Mouse (Mus musculus) common myeloid progenitor, adult 5-6 weeks (primary cell): Measurements from ENCODE around the gene Fermt3. TPM values are rescaled to one million over a fixed set of nuclear protein-coding genes. Genes with fewer than 3 reads are reported as not detected.

Experiments used
- ATAC-seq: replicated peaks from 2 replicates; pipeline ENCODE4 v1.8.0; 2016; ENCODE audit warnings: low read depth, mild to moderate bottlenecking, moderate TSS enrichment, inconsistent platforms; ENCODE audit not compliant: poor library complexity, severe bottlenecking
- total RNA-seq: library from RNA; stranded (forward); fragments of 200-1000, 187-1606 nt; gene quantifications from 2 replicates; pipeline ENCODE4 v1.2.3, GENCODE M21; 2017

The Fermt3 gene
- total RNA-seq, 1 experiment from 2014 or later, result 234 TPM

DNA sequence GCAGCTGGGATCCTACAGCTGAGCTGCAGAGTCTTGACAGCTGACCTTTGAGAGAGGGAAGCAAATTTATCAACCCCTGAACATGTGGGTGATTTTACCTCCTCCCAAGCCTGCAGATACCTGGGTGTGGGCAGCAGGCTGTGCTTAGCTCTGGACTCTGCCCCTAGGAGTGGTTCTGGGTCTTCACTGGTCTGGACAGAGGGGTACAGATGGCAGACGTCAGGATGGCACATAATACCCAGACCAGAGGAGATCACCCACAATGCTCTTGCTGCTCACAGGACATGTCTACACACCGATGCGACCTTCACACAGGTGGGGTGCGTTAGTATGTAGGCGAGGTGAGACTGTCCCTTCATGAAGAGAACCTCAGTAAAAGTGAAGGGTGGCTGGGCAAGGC, 69.7 kb downstream of the Fermt3 start:
- ATAC-seq, result no peak

Other genes with a start within 250 kb of the Fermt3 start
- 5.8 and 6.8 TPM in 2 replicates for gene Rps6ka4, start 178.8 kb downstream of the Fermt3 start, total RNA-seq
- gene Ccdc88b, start 161.3 kb downstream of the Fermt3 start, total RNA-seq, result 29.1 and 65.5 TPM in 2 replicates
- 251 and 275 TPM in 2 replicates for gene Trmt112, start 109.8 kb downstream of the Fermt3 start, total RNA-seq
- gene Prdx5, start 109.4 kb downstream of the Fermt3 start, total RNA-seq, result 131 and 139 TPM in 2 replicates
- 17.9 and 18.2 TPM in 2 replicates for gene Esrra, start 97.7 kb downstream of the Fermt3 start, total RNA-seq
- gene Catsperz, start 94.1 kb downstream of the Fermt3 start, total RNA-seq, result not detected in 2 replicates
- gene Kcnk4, start 85.0 kb downstream of the Fermt3 start, total RNA-seq, result not detected in 2 replicates
- gene Bad, start 77.6 kb downstream of the Fermt3 start, total RNA-seq, result 36.4 and 72.3 TPM in 2 replicates
- gene Gpr137, start 77.0 kb downstream of the Fermt3 start, total RNA-seq, result 13.0 and 13.1 TPM in 2 replicates
- gene Ppp1r14b, start 44.5 kb downstream of the Fermt3 start, total RNA-seq, result 119 and 184 TPM in 2 replicates
- 7.5 and 10.6 TPM in 2 replicates for gene Plcb3, start 43.0 kb downstream of the Fermt3 start, total RNA-seq
- 136 and 154 TPM in 2 replicates for gene Fkbp2, start 39.0 kb downstream of the Fermt3 start, total RNA-seq
- 6.0 and 16.6 TPM in 2 replicates for gene Vegfb, start 31.8 kb downstream of the Fermt3 start, total RNA-seq
- 5.4 and 7.9 TPM in 2 replicates for gene Dnajc4, start 26.9 kb downstream of the Fermt3 start, total RNA-seq
- 3.3 and 6.1 TPM in 2 replicates for gene Nudt22, start 23.4 kb downstream of the Fermt3 start, total RNA-seq
- 3.2 TPM in 1 of 2 replicates, not detected in the other for gene Trpt1, start 23.3 kb downstream of the Fermt3 start, total RNA-seq
- 244 and 257 TPM in 2 replicates for gene Stip1, start 20.5 kb upstream of the Fermt3 start, total RNA-seq
- gene Macrod1, start 37.3 kb upstream of the Fermt3 start, total RNA-seq, result 2.8 and 7.9 TPM in 2 replicates
- not detected in 2 replicates for gene Flrt1, start 86.3 kb upstream of the Fermt3 start, total RNA-seq
- 68.3 and 73.2 TPM in 2 replicates for gene Otub1, start 186.8 kb upstream of the Fermt3 start, total RNA-seq
- 385 and 388 TPM in 2 replicates for gene Cox8a, start 198.1 kb upstream of the Fermt3 start, total RNA-seq
- 31.5 and 39.4 TPM in 2 replicates for gene Naa40, start 221.7 kb upstream of the Fermt3 start, total RNA-seq
- 5.9 and 9.0 TPM in 2 replicates for gene Rcor2, start 247.9 kb upstream of the Fermt3 start, total RNA-seq